Mouse (Mus musculus): ENCODE data around the gene Mad2l1bp.

Mad2l1bp gene

DNA sequence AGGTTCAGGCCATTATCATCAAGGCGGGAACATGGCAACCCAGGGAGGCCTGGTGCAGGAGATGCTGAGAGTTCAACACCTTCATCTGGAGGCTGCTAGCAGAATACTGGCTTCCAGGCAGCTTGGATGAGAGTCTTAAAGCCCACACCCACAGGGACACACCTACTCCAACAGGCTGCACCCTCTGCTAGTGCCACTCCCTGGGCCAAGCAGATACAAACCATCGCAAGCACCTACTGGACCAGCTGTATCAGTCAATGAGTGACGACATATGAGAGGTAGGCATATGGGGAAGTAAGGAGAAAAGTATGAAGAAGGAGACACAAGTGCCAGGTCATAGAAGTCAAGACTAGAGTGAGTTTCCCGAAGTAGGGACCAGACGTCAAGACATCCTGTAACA, 3.3 kb upstream of the Mad2l1bp start:
- no peak for DNase-seq (ENCODE audit: extremely low spot score, low read depth, low spot score)

DNA sequence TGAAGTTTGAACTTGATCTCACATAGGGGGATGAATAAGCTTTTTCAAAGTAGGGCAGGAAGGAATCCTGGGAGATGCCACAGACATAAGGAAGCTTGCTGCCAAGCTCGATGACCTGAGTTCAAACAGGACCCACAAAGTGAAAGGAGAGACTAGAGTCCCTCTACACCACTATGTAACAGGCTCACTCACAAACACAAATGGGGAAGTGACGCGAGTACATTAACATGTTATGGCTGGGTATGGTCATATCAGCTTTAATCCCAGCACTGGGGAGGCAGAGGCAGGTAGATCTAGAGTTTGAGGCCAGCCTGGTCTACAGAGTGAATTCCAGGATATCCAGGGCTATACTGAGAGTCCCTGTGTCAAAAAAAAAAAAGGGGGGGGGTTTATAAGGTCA, 983 bp upstream of the Mad2l1bp start:
- no peak for DNase-seq (ENCODE audit: extremely low spot score, low read depth, low spot score)

GRCm38 (mm10) chr17:46143578-46144423, 9.6 kb downstream of the Mad2l1bp start, which contains the start of gene Rsph9:
Gene Rsph9, minus strand, starts transcription at chr17:46144216.
- DNase-seq (ENCODE audit: extremely low spot score, low read depth, low spot score): no peak

DNA sequence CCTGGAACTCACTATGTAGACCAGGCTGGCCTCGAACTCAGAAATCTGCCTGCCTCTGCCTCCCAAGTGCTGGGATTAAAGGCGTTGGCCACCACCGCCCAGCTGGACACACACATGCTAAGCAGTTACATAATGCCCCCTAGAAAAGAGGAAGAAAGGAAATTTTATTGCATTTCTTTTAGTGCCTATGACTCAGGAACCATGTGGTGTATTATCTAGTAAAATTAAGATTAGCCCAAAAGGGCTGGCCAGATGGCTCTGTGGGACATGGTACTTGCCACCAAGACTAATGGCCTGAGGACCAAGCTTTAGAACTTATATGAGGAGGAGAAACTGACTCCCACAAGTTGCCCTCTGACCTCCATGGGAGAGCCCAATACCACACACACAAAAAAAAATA, 13.5 kb downstream of the Mad2l1bp start:
- DNase-seq (ENCODE audit: extremely low spot score, low read depth, low spot score): no peak

GRCm38 (mm10) chr17:46138563-46139236, 14.7 kb downstream of the Mad2l1bp start:
- DNase-seq (ENCODE audit: extremely low spot score, low read depth, low spot score): no peak

DNA sequence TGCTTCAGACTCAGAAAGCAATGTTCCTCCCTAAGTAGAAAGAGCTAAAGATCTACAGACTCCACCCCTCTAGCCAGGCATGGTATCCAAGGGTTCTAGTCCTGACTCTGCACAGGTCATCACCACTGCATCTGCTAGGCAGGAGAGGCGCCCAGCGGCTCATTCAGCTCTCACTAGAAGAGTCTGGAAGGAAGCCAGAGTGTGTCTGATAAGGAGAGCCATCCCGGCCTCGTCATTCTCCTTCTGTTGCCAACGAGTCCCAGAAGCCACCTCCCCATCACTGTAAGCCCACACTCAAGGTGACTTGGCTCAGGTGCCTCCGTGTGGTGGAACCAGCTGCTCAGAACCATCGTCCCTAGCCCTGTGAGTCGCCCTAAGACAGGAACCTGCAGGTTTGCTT, 20.5 kb downstream of the Mad2l1bp start:
- DNase-seq (ENCODE audit: extremely low spot score, low read depth, low spot score): no peak

DNA sequence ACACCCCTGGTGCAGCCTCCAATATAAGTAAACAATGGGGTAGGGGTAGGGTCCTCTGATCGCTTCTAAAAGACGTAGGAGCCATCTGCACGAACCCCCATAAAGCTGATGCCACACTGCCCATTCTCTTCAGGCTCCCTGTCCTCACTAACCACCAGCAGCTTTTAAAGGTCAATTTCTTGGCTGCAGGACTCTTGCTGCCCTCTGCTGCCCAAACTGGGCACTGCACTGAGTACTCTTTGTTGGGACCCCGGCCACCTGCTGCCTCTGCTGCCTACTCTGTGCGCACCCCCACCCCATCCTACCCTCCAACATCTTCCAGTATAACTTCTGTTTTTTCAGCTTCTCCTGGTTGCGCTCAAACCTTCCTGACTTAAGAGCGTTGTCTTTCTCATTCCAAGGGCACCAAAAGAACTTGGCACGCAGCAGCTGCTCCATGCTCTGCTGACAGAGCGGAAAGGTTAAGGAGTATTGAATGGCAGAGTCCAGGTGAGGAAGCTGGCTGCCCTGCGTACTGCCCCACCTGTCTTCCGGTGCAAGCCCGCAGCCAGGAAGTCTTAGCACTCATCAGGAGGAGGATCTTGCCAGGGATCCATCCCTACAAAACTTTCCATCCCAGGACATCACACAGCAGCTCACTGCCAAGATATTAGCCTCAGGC, 21.2 kb downstream of the Mad2l1bp start:
- no peak for DNase-seq (ENCODE audit: extremely low spot score, low read depth, low spot score)

GRCm38 (mm10) chr17:46129741-46130498, 23.4 kb downstream of the Mad2l1bp start:
- DNase-seq (ENCODE audit: extremely low spot score, low read depth, low spot score): no peak

DNA sequence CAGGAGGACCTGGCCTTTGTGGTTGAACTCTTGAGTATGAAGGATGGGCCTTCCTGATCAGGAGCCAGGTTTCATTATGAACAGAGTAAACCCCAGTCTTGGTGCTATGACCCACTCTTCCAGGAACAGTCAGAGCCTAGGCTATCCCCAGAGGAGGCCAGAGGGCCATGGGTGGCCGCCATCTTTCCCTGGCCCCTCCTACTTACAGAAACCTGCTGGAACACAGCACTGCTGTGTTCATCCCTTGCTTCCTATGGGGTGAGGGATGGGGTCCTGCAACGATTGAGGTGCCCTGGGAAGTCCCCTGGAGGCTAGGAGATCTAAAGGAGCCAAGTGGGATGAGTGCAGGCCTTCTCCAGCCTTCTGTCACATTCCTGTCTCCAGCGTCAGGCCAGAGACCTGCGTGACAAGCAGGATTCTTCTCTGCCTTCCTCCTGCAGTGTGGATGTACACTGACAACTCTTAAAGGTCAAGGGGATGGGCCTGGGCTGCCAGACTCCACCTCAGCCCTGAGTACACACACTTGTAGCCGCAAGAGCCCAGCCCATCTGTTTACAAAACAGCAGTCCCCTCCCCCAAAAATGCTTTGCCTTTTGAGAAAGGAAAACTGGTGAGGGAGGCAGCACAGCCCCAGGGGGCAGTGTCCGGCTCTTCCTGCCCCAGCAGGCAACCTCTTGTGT, 25.4 kb downstream of the Mad2l1bp start:
- DNase-seq (ENCODE audit: extremely low spot score, low read depth, low spot score): no peak

- no peak for DNase-seq (ENCODE audit: extremely low spot score, low read depth, low spot score)
Measured at GRCm38 (mm10) chr17:46126608-46127007, 26.7 kb downstream of the Mad2l1bp start.

DNA sequence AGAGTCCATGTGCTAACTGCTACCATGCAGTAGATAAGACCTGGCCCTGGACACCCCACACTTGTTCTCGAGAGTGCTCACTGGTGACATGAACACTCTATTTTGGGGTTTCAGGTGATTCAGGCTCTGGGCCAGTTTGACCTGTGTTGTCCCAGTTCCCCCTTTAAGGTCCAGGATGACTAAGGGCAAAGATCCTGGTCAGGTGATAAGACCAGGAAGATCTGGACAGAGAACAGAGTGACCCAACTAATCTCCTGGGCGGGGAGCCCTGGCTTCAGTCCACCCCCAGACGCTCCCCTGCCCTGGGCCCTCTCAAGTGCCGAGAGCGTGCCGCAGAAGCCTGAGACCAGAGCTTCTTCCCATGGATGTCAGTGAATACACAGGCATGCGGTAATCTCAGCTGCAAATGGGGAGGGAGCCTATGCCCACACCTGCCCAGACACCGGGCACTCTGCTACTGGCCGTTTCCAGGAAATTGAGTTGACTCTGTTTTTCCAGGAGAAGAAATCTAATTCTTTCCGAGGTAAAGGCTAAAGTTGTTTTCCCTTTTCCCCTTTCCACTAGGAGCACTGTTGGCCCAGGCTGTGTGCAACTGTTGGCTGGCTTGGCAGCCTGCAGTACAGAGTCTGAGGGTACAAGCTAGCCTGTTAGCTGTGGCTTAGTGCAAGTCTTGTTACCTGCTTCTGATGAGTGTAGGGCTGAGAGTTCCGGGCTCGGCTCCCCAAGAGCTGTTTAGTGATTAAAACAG, 29.2 kb downstream of the Mad2l1bp start:
- DNase-seq (ENCODE audit: extremely low spot score, low read depth, low spot score): no peak

GRCm38 (mm10) chr17:46123285-46123684, 30.1 kb downstream of the Mad2l1bp start:
- DNase-seq (ENCODE audit: extremely low spot score, low read depth, low spot score): no peak

- no peak for DNase-seq (ENCODE audit: extremely low spot score, low read depth, low spot score)
Measured at GRCm38 (mm10) chr17:46122791-46123190, 30.6 kb downstream of the Mad2l1bp start.

GRCm38 (mm10) chr17:46119641-46120040, 33.7 kb downstream of the Mad2l1bp start:
- no peak for DNase-seq (ENCODE audit: extremely low spot score, low read depth, low spot score)

GRCm38 (mm10) chr17:46118423-46118850, 34.9 kb downstream of the Mad2l1bp start:
- DNase-seq (ENCODE audit: extremely low spot score, low read depth, low spot score): no peak

DNA sequence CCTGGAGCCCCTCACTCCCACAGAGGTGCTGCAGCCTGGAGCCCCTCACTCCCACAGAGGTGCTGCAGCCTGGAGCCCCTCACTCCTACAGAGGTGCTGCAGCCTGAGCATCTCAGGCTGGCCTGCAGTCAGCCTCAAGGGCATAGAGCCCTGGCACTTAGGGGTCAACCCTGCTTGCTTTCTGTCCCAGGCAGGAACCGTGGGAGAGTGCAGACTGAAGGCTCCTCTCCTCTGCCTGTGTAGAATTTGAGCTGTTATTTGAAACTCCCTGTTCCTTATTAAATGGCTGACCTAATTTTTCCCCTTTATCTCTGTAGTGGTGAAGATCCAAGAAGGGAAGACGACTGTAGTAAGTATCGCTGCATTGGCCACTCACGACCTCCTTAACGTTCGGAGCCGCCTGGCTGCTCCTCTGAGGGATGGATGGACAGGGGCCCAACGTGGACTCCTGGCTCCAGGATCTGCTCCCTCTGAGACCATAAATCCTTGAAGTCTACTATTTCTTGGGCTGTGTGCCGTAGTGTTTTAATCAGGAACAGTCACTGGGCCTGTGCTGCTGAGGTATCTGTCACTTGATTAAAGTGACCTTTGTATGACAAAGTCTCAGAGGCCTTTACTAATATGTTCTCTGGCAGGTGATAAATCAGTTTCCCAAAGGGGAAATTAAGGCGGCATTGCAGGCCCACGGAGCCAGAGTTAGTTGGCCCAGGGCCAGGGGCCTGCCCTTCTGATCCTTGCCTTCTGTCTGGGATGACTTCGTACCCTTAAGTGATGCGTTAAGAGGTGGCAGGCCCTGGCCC, 35.5 kb downstream of the Mad2l1bp start:
- no peak for DNase-seq (ENCODE audit: extremely low spot score, low read depth, low spot score)

DNA sequence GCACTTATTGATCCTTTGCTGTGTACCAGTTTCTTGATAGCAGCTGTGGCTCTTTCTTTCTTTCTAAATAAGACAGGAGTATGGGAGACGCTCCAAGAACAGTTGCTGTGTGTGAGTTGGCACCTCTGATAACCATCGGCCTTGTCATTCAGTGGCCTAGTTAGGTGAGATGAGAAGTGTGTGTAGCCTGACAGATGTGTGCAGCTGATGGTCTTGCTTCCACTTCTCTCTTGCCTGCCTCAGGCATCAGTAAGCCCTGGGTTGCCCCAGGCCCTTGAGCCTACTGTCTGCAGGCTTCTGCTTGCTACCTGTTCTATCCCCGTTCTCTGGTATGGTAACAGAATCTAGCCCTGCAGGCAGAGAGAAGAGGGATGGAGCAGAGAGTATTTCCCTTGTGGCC, 36.5 kb downstream of the Mad2l1bp start:
- DNase-seq (ENCODE audit: extremely low spot score, low read depth, low spot score): no peak

- no peak for DNase-seq (ENCODE audit: extremely low spot score, low read depth, low spot score)
Measured at GRCm38 (mm10) chr17:46116138-46116537, 37.2 kb downstream of the Mad2l1bp start.

GRCm38 (mm10) chr17:46115489-46115888, 37.9 kb downstream of the Mad2l1bp start:
- no peak for DNase-seq (ENCODE audit: extremely low spot score, low read depth, low spot score)

Measured in hindlimb bud, embryonic 11.5 days (tissue).